Mouse (Mus musculus) spleen, adult 2 months (tissue): ENCODE measurements around the gene Src. TPM values are rescaled to one million over a fixed set of nuclear protein-coding genes. Genes with fewer than 3 reads are reported as not detected.
A peak's percentile ranks its signal among the peaks of the same experiment; 100 is the strongest.

Experiments
- DNase-seq, 2 experiments: peaks; one replicate each; pipeline versions ENCODE4 v3.0.0 to v3.0.0-alpha.2; 2012 to 2021; ENCODE audit warnings: low spot score in 2 of 2, low read depth in 1 of 2
- H3K27ac ChIP-seq: fragments of 200-500 bp; 2 replicates; pipeline ENCODE4 v1.5.1; 2012; ENCODE audit warnings: low read length, inconsistent platforms; ENCODE audit not compliant: insufficient read depth
- H3K27me3 ChIP-seq: fragments of 200-500 bp; 2 replicates; pipeline ENCODE4 v1.6.1; 2012; ENCODE audit warnings: mild to moderate bottlenecking, moderate library complexity, low read length, inconsistent platforms; ENCODE audit not compliant: control insufficient read depth, insufficient read depth
- H3K36me3 ChIP-seq: fragments of 200-500 bp; 2 replicates; pipeline ENCODE4 v1.6.1; 2012; ENCODE audit warnings: mild to moderate bottlenecking, low read length, inconsistent platforms; ENCODE audit not compliant: control insufficient read depth, insufficient read depth
- H3K4me1 ChIP-seq: fragments of 200-500 bp; 2 replicates; pipeline ENCODE4 v1.6.1; 2011; ENCODE audit warnings: inconsistent platforms; ENCODE audit not compliant: control insufficient read depth, insufficient read depth, insufficient read length
- H3K4me3 ChIP-seq: fragments of 200-500 bp; 2 replicates; pipeline ENCODE4 v1.5.1; 2011; ENCODE audit warnings: mild to moderate bottlenecking, inconsistent platforms; ENCODE audit not compliant: insufficient read depth, insufficient read length; ENCODE audit errors: extremely low read depth
- CTCF ChIP-seq: fragments of 200-500 bp; IDR thresholded peaks from 2 replicates; pipeline ENCODE4 v1.5.1; 2011; ENCODE audit warnings: mild to moderate bottlenecking, inconsistent platforms; ENCODE audit not compliant: insufficient read depth, insufficient read length, insufficient replicate concordance; ENCODE audit errors: extremely low read depth
- POLR2A ChIP-seq: fragments of 200-500 bp; IDR thresholded peaks from 2 replicates; pipeline ENCODE4 v1.6.1; 2011; ENCODE audit warnings: low read depth, low read length, inconsistent platforms
- WGBS: fragments of 180-500 bp; shearing (Covaris S2); methylation state at CpG from one replicate; pipeline ENCODE4 v1.1.7; 2018; 5-methylcytosine and 5-hydroxymethylcytosine counted together
- polyA plus RNA-seq: library from polyadenylated mRNA; depleted of rRNA; stranded (reverse); fragments of >200 nt; gene quantifications from 2 replicates; pipeline ENCODE4 v1.2.3, GENCODE M21; 2012

The Src gene
- polyA plus RNA-seq, 1 experiment, result 14.6 TPM

DNA sequence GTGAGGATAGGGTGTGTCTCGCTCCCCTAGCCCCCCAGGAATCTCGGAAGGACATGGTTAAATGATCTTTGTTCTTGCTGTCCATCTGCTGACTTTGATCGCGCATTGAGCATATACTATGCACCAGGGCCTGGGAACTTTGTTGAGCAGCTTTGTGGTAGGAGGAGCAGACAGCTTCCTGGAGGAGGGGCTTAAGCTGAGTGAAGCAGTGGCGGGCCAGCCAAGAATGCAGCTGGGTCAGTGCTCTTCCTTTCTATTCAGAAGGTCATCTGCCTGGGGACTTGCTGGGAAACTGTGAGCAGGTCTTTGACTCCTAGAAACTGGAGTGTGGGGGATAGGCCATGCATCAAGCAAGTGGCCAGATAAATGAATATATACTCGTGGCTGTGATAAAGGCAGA, 7.9 kb downstream of the Src start:
- H3K4me3 ChIP-seq, result no peak overlapping the region
- TF ChIP-seq CTCF (no peak), POLR2A (no peak)
- DNase-seq, result no peak
- no peaks in the 10 kb centered on the region for H3K36me3 ChIP-seq
- WGBS, result 77% methylated on average over 6 of the region's 6 CpGs
- peaks cover 15% of the 10 kb centered on the region for H3K27me3 ChIP-seq
- peaks cover 16% of the 10 kb centered on the region for H3K4me1 ChIP-seq
- H3K27ac ChIP-seq, result no peak overlapping the region

- Histone ChIP-seq H3K27ac (no peak overlapping the region), H3K27me3 (peaks cover 15% of the 10 kb centered on the region), H3K4me1 (peaks cover 16% of the 10 kb centered on the region), H3K36me3 (no peaks in the 10 kb centered on the region), H3K4me3 (no peak overlapping the region)
- DNase-seq, result no peak
- TF ChIP-seq CTCF (no peak), POLR2A (no peak)
- 89% methylated on average over 5 of the region's 5 CpGs for WGBS
Observed at GRCm38 (mm10) chr2:157427164-157427563, 8.9 kb downstream of the Src start.

GRCm38 (mm10) chr2:157428351-157429139, 10.3 kb downstream of the Src start:
- DNase-seq, result peak in 1 of 2 experiments; percentile 35
- no peaks in the 10 kb centered on the region for H3K36me3 ChIP-seq
- no peak overlapping the region for H3K27ac ChIP-seq
- H3K4me1 ChIP-seq, result peaks cover 16% of the 10 kb centered on the region
- WGBS, result 47% methylated on average over 13 of the region's 13 CpGs
- peaks cover 12% of the 10 kb centered on the region for H3K27me3 ChIP-seq
- no peak overlapping the region for H3K4me3 ChIP-seq
- TF ChIP-seq CTCF (no peak), POLR2A (no peak)

DNA sequence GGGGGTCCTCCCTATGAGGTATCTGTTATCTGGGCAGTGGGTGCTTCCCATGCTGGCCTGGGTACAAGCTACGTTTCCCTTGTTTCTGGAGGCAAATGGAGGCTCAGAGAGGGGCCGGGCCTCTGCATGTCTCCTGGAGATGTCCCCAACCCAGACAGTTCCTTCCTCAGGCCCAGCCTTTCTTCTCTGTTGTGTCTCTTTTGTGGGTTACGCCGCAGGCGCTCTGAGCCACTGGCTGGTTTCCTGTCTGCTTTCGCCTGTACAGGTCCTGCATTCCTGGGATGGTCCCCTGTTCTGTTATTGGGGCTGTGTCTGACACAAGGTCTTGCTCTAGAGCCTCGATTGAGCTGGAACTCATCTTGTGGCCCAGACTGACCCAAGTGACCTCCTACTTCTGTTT, 11.5 kb downstream of the Src start:
- Histone ChIP-seq H3K36me3 (no peaks in the 10 kb centered on the region), H3K27me3 (peaks cover 1% of the 10 kb centered on the region; the same call in 1 of the 2 replicates), H3K4me1 (peaks cover 14% of the 10 kb centered on the region; the same call in 1 of the 2 replicates), H3K27ac (no peak overlapping the region), H3K4me3 (no peak overlapping the region)
- DNase-seq, result no peak
- 15% methylated on average over 7 of the region's 7 CpGs for WGBS
- TF ChIP-seq POLR2A, result no peak
- no peak for TF ChIP-seq CTCF

- no peak overlapping the region for H3K4me3 ChIP-seq
Observed at GRCm38 (mm10) chr2:157430667-157431429, 12.6 kb downstream of the Src start.

GRCm38 (mm10) chr2:157431912-157432311, 13.7 kb downstream of the Src start:
- 91% methylated on average over 5 of the region's 5 CpGs for WGBS
- no peak for DNase-seq
- no peaks in the 10 kb centered on the region for H3K36me3 ChIP-seq
- no peak for TF ChIP-seq CTCF
- no peak for TF ChIP-seq POLR2A
- H3K4me3 ChIP-seq, result no peak overlapping the region
- H3K4me1 ChIP-seq, result peaks cover 14% of the 10 kb centered on the region; the same call in 1 of the 2 replicates
- H3K27me3 ChIP-seq, result no peaks in the 10 kb centered on the region
- no peak overlapping the region for H3K27ac ChIP-seq

More at GRCm38 (mm10) chr2:157430667-157431429, 12.6 kb downstream of the Src start:
- Histone ChIP-seq H3K4me1 (peaks cover 14% of the 10 kb centered on the region; the same call in 1 of the 2 replicates), H3K27ac (no peak overlapping the region), H3K27me3 (no peaks in the 10 kb centered on the region), H3K36me3 (no peaks in the 10 kb centered on the region)
- no peak for DNase-seq
- 87% methylated on average over 4 of the region's 4 CpGs for WGBS
- TF ChIP-seq CTCF (no peak), POLR2A (no peak)
